Mouse (Mus musculus): ENCODE measurements around the gene Asf1a.
A peak's percentile ranks its signal among the peaks of the same experiment; 100 is the strongest.
"Not testable (repeated sequence)": the region's sequence is repeated elsewhere in the genome, so short reads cannot be mapped to it uniquely, and the experiment has no call there.

Gene Asf1a

DNA sequence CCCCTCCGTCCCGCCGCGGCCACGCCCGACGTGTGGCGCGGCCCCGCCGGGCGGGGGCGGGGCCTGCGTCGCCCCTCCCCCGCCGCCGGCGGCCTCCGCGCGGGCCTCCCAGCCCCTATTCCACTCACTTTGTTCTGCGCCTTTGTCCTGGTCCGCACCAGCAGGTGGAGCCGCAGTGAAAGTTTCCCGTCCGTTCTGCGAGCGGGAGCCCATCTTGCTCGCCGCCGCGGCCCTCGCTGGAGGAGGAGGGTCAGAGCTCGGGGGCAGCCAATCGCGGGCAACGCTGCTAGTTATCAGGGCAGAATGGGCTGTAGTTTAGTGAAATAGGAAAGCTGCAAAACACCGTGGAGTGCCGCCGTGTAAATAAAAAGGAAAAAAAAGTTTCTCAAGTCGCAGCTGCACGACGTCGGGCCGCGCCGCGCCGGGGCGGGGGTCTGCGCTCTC lies at the start of gene Asf1a:
Gene Asf1a, plus strand, starts transcription at position 81 of the 444 bp plus-strand sequence.
- DNase-seq (ENCODE audit: low read depth, low spot score), result peak; percentile 97

- no peak for DNase-seq (ENCODE audit: low read depth, low spot score)
These were observed 34.6 kb upstream of the Asf1a start for GRCm38 (mm10) chr10:53562001-53562400.

DNA sequence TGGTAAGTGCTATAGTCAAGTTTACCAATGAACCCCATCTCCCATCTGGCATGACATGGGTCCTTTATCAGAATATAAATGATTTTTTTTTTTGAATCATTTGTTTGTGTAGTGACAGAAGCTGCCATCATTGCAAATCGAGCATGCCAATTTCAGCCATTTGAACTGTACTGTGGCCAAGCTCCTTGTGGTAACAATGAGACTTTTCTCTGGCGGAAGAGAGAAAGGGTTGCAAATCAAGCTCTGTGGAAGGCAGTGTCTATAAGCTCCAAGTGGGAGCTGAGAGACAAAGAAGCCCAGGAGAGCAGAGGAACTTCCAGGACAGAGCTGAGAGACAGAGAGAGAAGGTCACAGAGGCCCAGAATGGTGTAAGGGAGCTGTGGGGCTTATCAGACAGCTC lies 31.0 kb upstream of the Asf1a start:
- no peak for DNase-seq (ENCODE audit: low read depth, low spot score)

DNA sequence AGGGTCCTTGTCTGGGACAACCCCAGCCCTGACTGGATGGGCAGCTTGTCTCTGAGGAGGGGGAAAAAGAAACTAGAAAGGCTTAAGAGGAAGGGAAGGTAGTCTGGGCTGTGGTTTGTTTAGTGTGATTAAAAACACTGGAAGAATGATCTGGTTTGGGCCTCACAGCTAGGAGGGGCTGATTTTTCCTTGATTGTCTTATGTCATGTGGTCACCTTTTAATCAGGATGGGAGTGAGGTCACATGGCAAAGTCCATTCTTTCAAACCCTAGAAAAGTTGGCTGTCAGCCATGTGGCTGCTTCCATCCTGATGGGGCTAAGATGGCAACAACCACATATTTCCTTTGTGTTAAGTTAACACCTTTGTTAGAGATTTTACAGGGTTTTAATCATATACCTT lies 28.0 kb upstream of the Asf1a start:
- DNase-seq (ENCODE audit: low read depth, low spot score), result no peak

DNA sequence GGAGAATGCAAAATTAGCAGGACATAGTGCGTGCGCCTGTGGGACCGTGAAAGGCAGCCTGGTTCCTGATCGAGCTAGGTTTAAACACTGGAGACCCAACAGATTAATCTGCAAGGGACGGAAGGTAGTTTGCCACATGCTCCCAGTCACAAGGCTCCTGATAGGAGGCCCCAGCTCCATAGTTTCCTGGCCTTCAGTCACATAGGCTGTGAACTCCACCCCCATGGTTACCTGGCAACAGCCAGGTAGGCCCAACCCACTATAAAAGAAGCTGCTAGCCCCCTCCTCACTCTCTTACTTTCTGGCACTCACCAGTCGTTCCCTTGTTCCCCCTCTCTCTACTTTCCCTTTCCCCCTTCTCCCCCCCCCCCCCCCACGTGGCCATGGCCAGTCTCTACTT lies 16.4 kb upstream of the Asf1a start:
- no peak for DNase-seq (ENCODE audit: low read depth, low spot score)

GRCm38 (mm10) chr10:53580621-53581081 lies 15.9 kb upstream of the Asf1a start:
- peak; percentile 55 for DNase-seq (ENCODE audit: low read depth, low spot score)

DNA sequence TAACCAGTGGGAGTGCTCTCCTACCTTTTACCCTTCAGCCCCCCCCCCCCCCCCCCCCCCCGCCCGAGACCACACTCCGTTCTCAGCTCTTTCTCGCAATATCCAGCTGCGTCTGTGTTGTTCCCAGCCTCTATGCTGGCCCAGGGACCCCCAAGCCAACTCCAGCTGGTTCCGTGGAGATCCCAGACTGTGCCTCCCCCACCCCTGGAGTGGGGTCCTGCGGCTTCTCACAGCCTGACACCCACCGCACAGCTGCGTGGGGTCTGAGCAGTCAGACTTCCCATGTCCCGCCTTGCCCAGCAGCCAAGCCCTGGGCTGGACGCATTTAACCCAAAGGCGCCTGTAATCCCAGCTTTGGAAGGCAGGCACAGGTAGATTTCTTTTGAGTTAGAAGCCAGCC lies 15.5 kb upstream of the Asf1a start:
- no peak for DNase-seq (ENCODE audit: low read depth, low spot score)

GRCm38 (mm10) chr10:53585777-53586176 lies 10.8 kb upstream of the Asf1a start:
- no peak for DNase-seq (ENCODE audit: low read depth, low spot score)

DNA sequence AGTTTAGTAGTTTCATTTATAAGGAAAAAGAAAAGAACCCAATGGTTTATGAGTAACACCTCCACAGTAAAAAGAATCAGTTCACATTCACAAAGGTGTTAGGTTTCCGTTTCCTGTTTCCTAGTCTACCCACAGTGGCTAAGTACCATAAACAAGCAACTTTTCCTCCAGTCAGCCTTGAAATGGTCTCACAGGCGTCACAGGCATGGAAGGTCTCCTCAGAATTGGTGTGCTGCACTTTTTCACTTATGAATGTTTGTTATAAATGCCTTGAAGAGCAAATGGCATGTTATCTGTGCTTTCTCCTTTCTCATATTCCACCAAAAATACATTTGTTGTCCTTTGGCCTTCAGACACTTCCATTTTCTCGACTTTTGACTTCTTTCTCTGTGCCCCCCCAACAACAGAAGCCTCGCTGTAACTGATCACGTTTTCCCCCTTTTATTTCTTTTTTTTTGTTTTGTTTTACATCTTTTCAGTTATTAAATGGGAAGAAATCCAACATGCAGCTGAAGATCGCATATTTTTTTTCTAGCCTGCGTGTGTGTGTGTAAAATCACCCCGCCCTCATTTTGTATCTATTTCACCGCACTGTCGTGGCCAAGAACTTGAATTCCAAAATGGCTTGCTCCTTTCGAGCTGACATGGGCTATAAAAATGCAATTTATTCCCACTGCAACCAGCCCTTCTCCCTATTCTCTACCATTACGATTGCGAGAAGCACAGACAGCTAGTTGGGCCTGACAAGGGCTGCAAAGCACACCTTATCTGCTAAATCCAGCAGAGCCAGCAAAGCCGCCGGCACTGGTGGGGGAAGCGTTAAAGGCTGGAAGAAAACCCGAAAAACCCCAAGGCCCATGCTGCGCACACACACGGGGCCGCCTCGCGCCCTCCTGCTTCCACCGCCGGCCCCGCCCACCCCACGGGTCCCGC lies 547 bp upstream of the Asf1a start:
- no peak for DNase-seq (ENCODE audit: low read depth, low spot score)

DNA sequence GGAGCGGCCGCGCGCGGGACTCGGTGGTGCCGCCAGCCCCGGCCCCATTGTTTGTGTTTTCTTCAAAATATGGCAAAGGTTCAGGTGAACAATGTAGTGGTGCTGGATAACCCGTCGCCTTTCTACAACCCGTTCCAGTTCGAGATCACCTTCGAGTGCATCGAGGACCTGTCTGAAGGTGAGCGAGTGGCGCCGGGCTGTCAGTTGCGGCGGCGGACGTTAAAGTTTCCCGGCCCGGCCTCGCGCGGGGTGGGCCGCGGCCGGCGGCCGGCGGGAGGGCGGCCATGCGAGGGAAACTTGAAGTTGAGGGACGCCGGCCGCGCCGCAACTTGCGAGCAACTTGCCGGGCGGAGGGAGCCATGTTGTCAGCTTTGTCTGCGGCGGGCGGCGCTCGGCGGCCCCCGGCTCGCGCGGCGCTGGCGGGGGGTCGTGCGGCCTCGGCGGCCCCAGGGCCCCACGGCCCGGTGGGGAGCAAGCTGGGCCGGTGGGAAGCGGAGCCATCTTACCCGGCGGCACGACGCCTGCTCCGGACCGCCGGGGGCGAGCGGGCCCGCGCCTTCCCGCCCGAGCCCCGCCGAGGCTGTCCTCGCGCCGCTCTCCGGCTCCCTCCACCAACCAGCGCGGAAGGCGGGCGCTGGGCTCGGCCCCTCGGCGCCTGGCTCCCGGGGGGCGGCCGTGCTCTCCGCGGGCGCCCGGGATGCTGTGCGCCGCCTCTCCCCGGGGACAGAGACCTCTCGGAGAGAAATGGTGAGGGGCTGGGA lies 744 bp downstream of the Asf1a start:
- DNase-seq (ENCODE audit: low read depth, low spot score), result peak; percentile 45

- peak; percentile 35 for DNase-seq (ENCODE audit: low read depth, low spot score)
These were observed 2.3 kb downstream of the Asf1a start for GRCm38 (mm10) chr10:53598821-53599220.

DNA sequence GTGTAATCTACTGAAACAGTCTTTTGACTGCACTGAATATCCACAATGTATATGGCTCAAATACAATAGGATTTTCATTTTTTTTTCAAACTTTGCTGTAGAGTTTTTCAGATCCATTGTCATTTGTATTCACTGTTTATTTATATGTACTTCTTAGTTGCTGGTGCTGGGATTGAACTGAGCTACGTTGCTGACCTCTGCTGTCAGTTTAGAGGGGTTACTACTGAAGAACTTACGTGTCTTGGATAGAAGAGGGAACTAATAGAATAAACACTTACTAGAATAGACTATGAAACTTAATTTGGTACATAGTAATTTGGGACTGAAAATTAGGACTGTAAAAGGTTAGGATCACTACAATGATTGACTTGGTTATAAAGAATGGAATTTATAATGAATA lies 8.8 kb downstream of the Asf1a start:
- no peak for DNase-seq (ENCODE audit: low read depth, low spot score)

DNA sequence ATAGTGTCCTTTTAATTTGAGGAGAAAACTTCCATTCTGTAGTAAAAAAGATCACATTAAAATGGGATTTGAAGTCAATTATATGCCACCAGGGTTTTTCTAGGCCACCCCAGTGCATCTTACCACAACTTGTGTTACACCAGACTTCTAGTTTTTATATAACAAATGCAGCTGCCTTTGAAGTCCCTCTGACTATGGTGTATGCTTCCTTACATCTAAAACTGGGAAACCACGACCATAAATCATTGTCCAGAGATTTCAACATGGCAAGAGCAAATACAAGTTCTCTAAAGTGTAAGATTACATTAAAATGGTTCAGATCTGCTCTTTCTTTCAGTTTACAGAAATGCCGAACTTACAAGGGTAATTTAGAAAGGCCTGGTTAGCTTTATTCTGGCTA lies 11.7 kb downstream of the Asf1a start:
- DNase-seq (ENCODE audit: low read depth, low spot score), result no peak

- no peak for DNase-seq (ENCODE audit: low read depth, low spot score)
These were observed 15.6 kb downstream of the Asf1a start for GRCm38 (mm10) chr10:53612172-53612571.

DNA sequence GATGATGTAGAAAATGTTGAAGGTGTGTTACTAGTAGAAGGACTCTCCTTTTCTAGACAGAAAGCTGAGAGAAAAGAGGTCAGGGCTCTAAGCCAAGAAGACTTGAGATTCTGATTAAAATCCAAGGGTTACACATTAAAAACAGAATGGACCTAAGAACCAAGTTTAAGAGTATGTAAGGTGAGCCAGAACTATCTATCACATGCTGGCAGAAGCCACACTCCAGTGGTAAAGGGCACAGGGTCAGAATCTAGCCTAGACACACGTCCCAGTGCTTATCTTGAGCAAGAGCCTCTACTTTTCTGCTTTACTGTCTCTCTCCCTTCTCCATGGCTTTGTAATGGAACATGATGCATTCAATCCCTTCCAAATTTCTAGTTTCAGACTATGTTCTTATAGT lies 17.4 kb downstream of the Asf1a start:
- no peak for DNase-seq (ENCODE audit: low read depth, low spot score)

DNA sequence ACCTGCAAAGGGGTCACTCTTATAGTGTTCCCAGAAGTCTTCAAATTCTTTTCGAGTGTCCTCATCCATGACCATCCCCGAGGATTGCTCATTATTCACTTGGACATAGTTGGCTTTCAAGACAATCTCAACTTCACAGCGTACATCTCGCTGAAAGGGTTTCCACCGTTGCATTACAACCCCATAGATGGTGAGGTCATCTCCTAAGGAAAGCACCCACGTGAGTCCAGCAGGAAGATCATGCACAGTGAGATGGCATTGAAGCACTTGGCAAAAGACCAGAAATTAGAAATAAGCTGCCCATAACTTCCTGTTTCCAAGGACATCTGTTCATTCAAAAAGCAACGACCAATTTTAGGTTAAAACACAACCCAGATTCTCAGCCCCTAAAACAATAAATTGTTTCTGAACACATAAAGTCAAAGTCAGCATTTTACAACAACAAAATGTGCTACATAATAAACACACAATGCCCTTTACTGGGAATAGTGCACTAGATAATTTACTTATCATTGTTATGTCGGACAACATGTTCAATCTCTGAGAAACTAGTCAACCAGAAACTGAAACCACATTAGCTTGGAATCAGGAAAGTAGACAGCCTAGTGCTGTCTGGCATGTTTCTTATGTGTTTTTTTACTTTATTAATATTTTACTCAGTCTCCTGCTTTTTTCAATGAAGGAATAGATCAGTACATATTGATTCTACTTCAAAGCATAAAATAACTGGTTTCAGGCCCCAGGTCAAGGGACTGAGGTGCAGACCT lies 19.5 kb downstream of the Asf1a start:
- DNase-seq (ENCODE audit: low read depth, low spot score), result no peak

- DNase-seq (ENCODE audit: low read depth, low spot score), result peak; percentile 93
These were observed 32.8 kb downstream of the Asf1a start for GRCm38 (mm10) chr10:53629247-53629917.

DNA sequence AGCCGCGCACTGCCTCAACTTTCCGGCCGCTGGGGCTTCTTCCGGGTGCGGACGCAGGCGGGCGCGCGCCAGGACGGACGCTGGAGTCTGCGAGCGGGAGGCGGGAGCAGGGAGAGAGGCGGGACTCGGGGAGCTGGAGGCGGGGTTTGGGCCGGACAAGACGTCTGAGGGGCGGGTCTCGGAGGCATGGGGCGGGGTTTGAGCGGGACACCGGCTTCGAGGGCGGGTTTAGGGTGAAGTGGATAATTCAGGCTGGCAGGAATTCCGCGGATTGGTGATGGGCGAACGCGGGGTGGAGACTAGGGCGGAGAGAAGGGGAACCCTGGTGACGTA lies 33.3 kb downstream of the Asf1a start:
- DNase-seq (ENCODE audit: low read depth, low spot score), result peak; percentile 97

DNA sequence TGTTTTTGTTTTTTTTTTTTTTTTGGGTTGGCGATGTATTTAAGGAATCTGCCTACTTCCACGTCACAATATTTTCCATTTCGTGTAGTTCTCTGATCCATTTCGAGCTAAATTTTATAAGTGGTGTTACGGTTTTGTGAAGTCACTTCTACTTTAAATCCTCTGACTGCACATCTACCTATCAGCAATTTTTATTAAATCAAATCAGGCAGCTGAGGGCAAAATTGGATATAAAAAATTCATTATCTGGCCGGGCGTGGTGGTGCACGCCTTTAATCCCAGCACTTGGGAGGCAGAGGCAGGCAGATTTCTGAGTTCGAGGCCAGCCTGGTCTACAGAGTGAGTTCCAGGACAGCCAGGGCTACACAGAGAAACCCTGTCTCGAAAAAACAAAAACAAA lies 33.8 kb downstream of the Asf1a start, which contains the start of gene Mcm9:
Gene Mcm9, minus strand, starts transcription at position 101 of the 400 bp plus-strand sequence.
- not testable (repeated sequence) for DNase-seq (ENCODE audit: low read depth, low spot score)

DNA sequence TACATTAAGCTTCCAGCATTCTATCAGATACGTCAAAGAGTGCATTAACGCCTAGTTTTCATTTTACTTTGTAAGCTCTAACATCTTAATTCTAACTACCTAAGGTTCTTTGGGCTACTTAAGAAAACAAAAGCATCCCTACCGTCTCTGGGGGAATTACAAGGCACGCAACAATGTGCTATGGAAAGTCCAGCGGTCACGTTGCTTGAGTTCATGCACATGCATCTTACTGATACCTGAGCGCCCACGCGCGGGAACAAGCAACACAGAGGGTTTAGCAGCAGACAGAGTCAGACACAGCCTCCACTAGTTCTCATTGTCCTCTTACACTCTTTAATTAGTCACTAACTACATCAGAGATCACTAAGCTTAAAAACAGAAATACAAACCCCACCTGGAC lies 37.6 kb downstream of the Asf1a start:
- DNase-seq (ENCODE audit: low read depth, low spot score), result no peak

DNA sequence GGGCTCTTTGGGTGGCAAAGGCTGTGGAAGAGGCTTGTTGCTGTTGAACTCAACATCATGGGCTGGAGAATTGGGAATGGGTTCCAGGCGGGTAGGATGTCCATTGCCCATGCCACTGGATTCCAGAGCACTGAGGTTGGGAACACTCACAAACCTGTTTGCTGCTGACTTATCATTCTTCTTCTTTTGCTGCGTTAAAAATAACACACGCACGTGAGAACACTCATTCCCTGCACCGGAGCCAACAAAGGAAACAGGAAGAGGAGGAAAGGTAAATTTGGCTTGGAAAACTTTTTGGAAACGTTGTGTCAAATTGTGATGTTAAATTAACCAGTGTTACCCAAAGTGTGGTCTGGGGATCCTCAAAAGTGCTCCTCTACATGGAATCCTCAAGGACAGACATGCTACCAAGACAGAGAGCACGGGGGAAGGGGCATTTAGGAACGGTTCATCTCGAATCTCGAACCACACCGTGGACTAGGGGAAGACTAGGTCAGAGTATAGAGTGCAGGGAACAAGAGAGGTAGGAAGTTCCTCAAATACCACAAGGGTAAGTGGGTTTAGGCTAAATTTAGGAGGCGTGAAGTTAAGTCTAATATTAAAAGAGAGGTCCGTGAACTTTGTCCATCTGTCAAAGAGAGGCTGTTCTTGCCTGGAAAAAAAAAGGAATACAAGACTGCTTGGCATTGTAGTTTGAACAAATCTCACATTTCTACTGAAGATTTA lies 38.9 kb downstream of the Asf1a start:
- no peak for DNase-seq (ENCODE audit: low read depth, low spot score)
